Mouse (Mus musculus) heart, adult 2 months (tissue): ENCODE measurements around the gene Atox1.

Experiments
- CTCF ChIP-seq: fragments of 200-600 bp; IDR thresholded peaks from 2 replicates; pipeline ENCODE4 v1.8.1; 2022; ENCODE audit warnings: antibody characterized with exemption, mild to moderate bottlenecking, moderate library complexity
- EP300 ChIP-seq: fragments of 200-500 bp; IDR thresholded peaks from 2 replicates; pipeline ENCODE4 v1.6.1; 2011; ENCODE audit warnings: low read depth, low read length, control low read depth; ENCODE audit not compliant: insufficient read depth
- POLR2A ChIP-seq: fragments of 200-500 bp; IDR thresholded peaks from 2 replicates; pipeline ENCODE4 v1.6.1; 2011; ENCODE audit warnings: mild to moderate bottlenecking, low read depth, low read length, control low read depth; ENCODE audit not compliant: insufficient read depth

- TF ChIP-seq CTCF (no peak), EP300 (no peak), POLR2A (no peak)
These were observed 5.9 kb downstream of the Atox1 start for GRCm38 (mm10) chr11:55455166-55455565.
